Mouse (Mus musculus) lung, postnatal 10 days (tissue): ENCODE data around the gene Mpv17.

Source experiments
- DNase-seq: peaks from one replicate; pipeline ENCODE4 v3.0.0; 2021

Gene Mpv17

GRCm38 (mm10) chr5:31095711-31096480 is 58.2 kb downstream of the Mpv17 start:
- DNase-seq: no peak

- DNase-seq: peak; percentile 88
Observed at GRCm38 (mm10) chr5:31094799-31095691, 59.0 kb downstream of the Mpv17 start.

- DNase-seq: no peak
Observed at GRCm38 (mm10) chr5:31094100-31094798, 59.8 kb downstream of the Mpv17 start.

GRCm38 (mm10) chr5:31093151-31094041 is 60.7 kb downstream of the Mpv17 start:
- peak; percentile 60 for DNase-seq

- DNase-seq: no peak
Observed at GRCm38 (mm10) chr5:31092231-31092975, 61.6 kb downstream of the Mpv17 start.
